Mouse (Mus musculus) cerebellum, adult 11-12 months (tissue): ENCODE results near the gene D130052B06Rik.

Source experiments
- DNase-seq: peaks from one replicate; pipeline ENCODE4 v3.0.0; 2022

Gene D130052B06Rik

DNA sequence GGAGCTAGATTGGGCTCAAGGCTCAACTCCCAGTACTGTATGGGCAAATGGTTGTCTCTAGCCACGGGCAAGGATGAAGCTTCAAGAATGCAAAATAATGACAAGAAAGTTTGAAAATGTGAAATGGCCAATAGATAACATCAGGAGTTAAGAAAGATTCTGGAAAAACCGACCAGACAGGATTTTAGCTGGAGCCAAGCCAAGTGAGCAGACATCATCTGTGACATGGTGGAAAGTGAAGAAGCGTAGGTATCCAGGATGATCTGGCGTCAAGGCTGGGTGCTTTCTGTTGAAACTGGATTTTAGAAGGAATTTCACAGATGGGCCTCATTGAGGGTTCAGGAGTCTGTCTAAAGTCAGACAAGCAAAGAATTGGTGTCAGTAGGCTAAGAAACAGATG, at the start of gene D130052B06Rik:
Gene D130052B06Rik, plus strand, starts transcription at position 317 of the 400 bp plus-strand sequence.
- no peak for DNase-seq

DNA sequence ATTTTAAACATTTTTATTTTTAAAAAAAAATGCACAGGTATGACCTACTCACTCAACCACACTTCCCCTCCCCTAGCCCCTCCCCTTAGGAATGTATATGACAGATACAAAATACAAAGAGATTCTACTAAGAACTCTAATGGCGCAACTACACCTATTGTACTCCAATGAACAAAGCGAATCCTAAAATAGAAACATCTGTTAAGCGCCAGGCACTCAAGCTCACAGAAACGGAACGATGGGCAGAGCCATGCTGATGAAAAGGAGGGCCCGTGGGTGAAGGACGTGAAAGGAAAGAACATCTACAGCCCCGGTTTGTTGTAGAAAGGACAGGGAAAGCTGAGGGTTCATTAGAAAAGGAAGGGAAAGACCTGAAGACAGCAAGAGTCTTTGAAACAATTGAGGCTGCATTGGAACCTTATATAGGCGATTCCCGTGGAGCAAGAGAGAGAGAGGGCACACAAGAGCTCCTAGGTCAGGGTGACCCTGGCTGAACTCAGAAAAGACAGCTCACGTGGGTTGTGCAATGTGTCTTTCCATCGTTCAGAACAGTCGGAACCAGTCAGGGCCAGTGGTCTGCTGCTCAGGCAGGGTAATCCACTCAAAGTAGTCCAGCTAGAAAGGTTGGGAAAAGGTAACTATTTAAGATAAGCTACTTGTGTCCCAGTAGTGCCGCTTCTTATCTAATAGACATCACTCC, 48.1 kb upstream of the D130052B06Rik start:
- DNase-seq: no peak

DNA sequence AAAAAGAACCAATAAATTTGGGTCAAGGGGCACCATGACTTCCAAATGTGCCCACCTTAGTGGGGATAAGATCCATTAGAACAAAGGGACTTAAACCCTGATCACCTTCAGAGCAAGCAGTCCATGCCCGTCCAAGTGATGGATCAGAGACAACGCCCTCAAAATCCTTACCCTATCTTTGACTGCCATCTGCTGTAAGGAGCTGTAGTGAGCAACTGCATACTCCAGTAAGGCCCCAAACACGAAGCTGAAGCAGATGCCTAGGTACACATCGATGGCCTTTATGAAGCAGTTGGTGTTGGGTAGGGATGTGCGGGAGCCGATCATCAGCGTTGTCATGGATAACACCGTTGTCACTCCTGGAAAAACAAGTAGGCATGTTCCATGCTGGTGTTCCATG, 45.0 kb upstream of the D130052B06Rik start:
- DNase-seq: peak; percentile 10

DNA sequence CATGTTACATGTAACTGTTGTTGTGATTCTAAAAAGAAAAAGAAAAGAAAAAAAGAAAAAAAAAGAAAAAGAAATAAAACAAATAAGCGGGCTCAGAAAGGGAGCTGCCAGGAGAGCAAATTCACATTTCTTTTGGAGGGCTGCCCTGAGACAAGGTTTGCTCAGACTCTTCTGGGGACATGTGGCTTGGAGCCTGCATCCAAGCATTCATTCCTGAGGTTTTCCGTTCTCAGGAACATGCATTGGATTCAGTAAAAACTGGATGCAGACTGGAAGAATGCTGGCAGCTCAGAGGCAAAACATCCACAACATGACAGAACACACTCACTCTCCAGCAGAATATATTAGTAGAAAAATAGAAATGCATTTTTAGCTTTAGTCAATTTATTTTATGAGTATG, 35.2 kb upstream of the D130052B06Rik start:
- DNase-seq: no peak

DNA sequence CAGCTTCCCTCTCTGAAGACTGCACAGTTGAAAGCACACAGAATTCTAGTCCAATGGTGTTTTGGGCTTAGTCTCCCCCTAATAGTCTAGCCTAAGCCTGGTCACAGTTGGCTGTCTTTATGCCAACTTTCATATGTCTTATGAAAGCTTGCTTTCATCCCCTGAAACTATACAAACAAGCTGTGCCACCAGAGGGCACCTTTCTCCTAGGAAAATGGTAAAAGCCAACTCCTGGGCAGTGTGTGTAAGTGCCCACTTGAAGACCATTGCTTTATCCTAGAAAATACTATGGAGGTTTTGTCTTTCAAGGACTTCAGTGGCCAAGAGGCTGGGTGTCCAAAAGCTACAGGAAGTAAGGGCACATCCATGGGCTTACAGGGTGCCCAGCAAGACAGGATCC, 28.7 kb upstream of the D130052B06Rik start:
- DNase-seq: no peak

DNA sequence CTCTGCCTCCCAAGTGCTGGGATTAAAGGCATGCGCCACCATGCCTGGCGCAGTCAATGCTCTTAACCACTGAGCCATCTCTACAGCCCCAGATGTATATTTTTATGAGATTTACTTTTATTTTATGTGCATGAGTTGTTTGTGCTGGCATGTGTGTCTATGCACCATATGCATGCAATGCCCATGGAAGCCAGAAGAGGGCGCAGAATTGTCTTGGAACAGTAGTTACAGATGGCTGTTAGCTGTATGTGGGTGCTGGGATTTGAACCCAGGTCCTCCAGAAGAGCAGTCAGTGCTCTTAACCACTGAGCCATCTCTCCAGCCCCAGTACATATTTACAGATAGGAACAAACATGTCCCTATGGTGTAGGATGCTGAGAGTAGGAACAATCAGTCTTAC, 24.2 kb upstream of the D130052B06Rik start:
- DNase-seq: no peak

DNA sequence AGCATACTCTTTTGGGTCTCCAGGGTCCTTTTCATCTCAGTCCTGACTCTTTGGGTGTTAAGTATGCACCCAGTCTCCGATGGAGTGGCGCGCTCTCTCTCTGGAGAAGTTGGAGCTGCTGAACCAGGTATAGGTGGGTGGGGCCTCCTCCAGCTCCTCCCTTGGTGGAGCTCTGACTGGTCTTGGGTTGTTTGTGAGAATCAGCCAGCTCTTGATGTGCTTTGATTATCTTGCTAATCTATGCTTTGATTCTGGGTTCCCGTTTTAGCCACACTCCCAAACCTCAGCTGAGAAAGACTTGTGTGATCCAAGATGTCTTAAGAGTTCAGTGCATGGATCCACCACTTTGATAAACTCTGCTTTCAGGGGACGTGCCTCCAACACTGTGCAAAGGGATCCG, 20.2 kb upstream of the D130052B06Rik start, which contains the start of gene Gabrp:
Gene Gabrp, minus strand, starts transcription at position 101 of the 400 bp plus-strand sequence.
- no peak for DNase-seq

DNA sequence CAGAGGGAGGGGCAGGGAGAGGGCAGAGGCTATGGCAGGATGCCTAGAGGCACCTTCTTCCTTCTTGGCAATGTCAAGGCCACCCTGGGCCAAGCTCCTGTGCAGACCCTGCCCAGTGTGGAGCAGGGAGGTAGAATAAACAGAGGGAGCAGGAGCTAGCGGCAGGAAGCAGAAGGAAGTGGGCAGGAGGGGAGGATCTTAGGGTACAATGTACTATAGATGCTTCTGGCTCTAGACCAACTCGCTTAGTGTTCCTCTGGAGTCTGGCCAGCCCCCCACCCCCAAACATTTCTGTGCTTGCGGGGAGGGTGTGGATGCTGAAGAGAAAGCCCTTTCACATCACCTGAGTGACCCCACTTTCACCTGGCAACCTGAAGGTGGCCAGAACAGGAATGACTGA, 19.5 kb upstream of the D130052B06Rik start:
- DNase-seq: no peak

DNA sequence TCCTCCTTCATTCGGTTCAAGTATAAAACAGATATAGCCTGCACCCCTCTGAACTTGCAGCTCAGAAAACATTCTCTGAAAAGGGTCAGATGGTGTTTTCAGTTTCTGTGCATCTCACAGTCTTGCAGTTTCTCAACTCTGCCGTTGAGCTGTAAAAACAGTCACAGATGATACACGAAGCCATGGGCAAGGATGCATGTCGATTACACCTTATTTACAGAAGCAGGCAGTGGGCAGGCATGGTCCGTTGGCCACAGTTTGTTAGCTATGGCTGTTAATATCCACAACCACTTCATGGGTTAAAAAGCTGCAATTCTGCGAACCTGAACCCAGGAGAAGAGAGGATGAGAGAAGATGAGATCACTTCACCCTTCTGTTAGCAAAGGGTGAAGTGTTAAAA, 12.5 kb upstream of the D130052B06Rik start:
- DNase-seq: no peak

DNA sequence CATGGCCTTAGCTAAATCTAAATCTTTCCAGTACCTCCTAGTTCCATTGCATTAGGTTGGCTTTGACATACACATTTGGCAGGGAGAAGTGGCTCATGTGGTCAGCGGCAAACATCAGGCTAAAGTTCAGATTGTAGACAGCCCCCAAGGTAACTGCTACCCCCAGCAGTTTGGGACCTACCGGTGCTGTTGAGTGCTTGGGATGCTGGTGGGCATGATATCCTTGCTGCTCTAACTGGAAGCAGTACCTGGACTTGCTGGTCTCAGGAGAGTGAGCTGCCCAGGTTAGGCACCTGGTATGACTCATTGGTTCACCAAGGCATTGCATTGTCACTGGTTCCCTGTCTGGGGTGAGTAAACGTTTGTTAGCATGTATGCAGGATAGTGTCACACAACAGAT, 8.3 kb upstream of the D130052B06Rik start:
- no peak for DNase-seq

DNA sequence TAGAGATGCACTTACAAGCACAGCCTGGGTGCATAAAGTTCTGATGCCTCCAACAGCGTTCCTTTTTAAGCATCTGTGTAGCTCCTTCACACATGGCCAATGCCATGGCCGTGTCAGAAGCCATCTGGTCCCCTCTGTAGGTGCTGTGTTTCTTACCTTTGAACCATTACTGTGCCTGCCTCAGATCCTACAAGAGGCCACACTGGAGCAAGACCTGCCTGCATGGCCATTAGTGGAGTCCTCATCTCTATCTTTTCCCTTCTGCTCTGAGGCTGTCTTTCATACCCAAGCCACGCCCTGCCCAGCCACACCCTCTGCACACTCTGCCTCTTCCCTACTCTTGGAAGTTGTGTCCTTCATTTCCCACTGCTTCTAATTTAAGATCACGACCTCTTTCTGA, 6.3 kb upstream of the D130052B06Rik start:
- no peak for DNase-seq

DNA sequence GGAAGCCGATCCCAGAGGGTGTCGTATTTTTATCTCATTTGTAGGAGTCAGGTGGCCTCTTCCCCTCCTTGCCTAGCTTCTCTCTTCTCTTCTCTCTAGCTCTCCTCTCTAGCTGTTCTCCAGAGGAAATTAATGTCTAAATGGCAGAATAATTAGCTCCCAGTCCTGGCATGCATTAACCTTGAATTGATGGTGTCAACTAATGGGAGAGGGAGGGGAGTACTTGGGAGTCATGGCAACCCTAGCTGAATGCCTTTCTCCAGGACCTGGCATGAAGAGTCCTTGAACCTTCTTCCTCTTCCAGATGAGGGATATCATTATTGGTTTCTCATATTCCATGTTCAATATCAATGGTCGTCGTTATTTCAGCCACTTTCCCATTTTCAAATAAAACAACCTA, 2.4 kb upstream of the D130052B06Rik start:
- no peak for DNase-seq

DNA sequence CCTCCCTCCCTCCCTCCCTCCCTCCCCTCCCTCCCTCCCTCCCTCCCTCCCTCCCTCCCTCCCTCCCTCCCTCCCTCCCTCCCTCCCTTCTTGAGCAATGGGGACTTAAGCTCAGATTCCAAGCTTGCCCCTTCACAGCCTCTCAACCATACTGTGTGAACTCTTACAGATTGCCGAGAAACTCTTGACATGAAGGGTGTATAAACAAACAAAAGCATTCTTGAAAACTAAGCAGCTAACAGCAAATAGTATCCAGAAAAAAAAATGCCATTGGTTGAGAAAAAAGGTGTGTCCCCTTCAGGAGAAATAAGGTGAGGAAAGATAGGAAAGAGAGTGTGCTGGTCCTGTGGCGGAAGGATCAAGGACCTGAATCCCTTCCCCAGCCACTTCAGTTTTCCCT, 4.1 kb downstream of the D130052B06Rik start:
- DNase-seq: no peak

DNA sequence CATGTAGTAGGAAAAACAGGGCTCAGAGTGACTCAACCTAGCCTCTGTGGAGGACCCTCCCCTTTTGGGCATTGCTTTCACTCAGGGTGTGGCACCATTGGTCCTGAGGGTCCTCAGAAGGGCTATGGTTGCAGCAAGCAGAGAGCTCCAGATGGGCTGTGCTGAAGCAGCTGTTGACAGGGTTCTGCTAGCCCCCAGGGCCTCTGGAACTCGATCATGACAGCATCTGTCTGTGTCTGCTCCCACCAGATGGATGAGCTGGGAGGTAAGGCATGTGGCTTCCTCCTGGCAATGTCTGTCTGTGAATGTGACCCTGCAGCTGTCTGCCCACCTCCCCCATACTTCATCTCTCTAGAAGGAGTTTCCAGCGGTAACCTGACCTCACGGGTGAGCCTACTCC, 8.7 kb downstream of the D130052B06Rik start:
- no peak for DNase-seq

DNA sequence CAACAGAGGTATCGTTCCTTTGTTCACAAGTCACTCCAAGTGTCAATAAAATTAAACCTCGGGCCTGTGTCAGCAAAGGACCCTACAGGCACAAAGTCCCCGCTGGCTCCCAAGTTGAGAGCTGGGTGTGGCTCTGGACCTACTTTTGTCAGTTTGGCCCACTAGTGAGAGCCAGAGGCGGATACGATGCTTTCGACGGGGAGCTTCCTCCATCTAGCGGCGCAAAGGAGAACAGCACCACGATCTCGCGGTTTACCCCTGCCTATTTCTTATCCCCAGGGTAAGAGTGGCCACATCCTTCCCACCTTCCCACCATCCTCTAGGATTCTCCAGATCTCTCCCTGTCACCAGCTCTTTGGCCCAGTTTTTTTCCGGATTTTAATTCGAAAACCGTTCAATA, 15.1 kb downstream of the D130052B06Rik start:
- DNase-seq: peak; percentile 25

DNA sequence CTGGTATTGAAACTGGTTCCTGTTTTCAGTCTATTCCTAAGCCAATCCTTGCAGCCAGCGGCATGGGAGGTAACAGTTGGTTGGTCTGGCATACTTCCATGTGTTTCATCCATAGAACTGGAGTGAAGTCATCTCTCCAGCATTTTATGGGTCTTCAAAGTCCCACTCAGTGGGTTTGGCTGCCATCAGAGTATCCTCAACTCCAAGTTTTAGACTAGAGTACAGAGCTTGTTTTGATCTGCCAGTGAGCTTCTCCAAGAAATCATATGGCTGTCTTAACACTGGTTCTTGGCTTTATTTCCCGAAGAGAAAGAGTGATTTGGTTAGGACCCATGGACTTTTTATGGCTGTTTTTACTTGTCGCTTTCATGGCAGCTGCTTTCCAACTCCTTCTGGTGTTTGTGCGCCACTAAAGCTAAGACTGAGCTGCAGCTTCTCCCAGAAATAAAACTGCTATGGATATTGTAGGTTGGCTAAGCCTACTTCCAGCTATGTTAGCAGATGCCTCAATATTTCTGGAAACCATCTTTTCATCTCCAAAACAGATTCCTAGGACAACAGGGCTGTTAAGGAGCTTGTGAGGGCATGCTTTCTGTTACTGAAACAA, 28.1 kb downstream of the D130052B06Rik start:
- no peak for DNase-seq

DNA sequence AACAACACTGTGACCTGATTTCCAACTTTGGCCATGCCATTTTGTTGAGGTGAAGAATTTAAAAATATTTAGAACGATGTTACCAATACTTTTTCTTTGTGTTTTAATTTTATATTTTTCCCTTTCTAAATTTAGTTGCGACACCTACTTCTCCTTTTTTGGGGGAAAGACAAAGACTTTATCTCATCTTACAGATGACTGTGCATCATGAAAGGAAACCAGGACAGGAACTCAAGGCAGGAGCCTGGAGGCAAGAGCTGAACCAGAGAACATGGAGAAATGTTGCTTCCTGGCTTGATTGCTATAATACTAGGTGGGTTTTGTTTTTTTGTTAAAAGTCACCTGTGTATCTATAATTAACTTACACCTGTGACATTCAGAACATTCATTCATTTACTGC, 38.0 kb downstream of the D130052B06Rik start:
- no peak for DNase-seq

DNA sequence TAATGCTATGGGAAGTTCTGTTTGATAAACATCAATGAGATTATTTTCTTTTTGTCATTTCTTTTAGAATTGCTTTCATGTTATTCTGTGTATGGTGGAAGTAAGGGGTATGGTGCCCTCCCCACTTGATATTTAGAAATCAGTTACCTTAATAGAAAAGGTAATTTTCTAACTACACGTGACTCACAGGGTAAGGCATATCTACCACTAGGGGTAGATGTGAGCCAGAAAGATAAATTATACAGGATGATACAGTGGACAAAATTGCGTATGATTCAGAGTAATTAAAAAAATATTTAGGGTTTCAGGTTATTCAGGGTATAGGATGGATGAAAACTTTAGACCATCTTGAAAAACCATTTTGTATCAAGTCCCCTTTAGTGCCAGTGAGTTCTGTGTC, 50.3 kb downstream of the D130052B06Rik start:
- DNase-seq: no peak

DNA sequence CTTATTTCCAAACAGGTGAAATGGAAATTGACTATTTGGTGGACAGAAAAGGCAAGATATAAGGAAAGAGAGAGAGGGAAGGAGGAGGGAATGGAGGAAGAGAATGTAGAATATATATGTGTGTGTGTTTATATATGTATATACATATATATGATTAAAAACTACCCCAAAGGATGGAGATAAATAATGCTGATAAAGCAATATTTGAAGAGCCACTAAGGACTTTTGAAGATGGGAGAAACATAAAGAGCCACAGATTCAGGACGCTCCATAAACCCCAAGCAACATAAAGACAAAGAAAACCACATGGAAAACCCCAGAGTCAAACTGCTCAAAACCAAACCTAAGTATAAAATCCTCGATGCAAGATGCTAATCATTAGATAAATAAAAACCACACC, 55.4 kb downstream of the D130052B06Rik start:
- DNase-seq: no peak

DNA sequence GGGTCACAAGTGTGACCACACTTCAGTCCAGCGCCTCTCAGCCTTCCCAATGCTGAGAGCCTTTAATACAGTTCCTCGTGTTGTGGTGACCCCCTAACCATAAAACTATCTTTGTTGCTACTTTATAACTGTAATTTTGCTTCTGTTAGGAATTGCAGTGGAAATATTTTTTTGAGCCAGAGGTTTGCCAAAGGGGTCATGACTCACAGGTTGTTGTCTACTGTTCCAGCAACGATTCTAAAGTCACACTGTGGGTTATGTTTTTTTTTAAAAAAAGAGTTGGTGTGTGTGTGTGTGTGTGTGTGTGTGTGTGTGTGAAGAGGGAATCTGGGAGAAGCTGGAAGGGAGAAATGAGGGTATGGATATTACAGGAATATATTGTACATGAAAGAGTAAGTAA, 56.1 kb downstream of the D130052B06Rik start:
- no peak for DNase-seq

DNA sequence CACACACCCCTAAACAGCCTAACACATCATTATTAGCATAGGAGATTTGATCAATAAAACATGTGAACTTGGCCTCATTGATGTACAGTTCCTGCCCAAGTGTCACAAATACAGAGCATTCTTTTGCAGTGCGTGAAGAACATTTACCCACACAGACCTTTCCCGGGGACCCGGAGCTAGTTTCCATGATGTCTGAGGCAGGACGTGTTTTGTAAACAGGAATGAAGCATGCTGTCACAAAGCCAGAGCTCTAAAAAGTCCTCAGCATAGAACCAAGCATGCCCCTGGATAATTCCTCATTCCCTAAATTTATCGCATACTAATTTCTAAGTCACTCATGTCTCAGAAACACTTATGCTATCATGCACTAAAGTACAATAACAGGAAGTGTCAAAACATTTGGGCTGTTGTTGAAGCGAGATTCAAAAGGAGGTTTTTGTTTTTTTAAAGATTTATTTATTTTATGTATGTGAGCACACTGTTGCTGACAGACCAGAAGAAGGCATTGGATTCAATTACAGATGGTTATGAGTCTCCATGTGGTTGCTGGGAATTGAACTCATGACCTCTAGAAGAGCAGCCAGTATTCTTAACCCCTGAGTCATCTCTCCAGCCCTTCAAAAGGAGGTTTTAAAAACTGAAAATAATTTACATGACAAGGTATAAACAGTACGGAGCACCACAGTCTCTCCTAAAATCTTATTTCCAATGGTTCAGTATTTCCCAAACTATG, 56.9 kb downstream of the D130052B06Rik start:
- DNase-seq: no peak

DNA sequence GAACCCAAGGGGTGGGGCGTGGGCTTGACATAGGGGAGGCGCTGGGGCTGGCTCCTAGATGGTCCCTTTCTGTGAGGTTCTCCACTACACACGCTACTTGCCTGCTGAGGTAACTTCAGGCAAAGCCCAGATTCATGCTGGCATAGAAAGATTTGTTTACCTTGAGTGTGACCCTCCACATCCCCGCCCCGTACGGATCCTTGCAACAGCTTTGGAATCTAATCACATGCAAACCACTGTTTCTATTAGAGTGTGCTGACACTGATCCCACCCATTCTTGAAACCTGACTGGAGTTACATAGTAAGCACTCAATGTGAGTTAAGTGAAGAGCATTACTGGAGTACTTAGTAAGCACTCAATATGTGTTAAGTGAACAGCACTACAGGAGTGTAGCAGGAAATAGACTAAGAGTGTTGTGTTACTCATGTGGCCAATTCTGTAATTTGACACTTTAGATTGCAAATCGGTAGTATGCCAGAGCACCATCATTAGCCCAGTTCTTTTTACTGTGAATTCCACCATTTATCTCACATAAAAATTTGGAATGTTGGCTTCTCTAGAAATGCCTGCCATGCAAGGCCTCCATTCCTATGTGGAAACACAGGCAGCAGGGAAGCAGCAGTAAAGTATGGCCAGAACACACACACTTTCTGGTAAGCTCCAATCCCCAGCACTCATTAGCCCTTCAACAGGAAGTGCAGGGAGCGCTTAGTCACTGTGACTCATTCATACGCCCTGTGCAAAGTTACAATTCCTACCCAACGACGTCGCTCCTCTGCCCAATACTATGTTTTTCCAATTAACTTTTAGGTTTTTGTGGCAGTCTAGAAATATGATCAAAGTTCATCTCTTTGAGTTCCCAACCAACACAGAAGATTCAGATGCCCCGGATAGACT, 61.2 kb downstream of the D130052B06Rik start:
- no peak for DNase-seq

DNA sequence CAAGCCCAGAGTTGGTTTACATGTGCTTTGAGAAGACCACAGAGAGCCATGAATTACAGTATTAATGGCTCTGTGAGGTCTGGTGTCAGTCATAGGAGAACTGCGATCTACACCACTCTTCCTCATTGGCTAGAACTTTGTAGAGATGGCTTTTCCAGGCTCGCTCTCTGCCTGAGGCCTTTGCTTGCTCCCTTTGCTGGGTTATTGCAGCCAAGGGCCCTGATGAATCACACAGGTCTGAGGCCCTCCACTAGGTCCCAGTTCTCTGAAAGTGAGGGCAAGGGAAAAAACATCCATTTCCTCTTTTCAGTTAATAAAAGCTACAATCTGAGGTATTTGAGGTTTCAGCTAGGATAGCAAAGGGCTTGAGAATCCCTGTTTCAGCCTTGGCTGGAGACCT, 64.5 kb downstream of the D130052B06Rik start:
- DNase-seq: no peak
